Mouse (Mus musculus) lung, postnatal 0 days (tissue): ENCODE results near the gene 1700018B08Rik.

Source experiments
- CTCF ChIP-seq: IDR thresholded peaks from 2 replicates; pipeline ENCODE4 v1.5.1; 2016; ENCODE audit warnings: antibody characterized with exemption, mild to moderate bottlenecking
- EP300 ChIP-seq: IDR thresholded peaks from 2 replicates; pipeline ENCODE4 v1.6.1; 2016; ENCODE audit warnings: antibody characterized with exemption, mild to moderate bottlenecking, control low read depth

DNA sequence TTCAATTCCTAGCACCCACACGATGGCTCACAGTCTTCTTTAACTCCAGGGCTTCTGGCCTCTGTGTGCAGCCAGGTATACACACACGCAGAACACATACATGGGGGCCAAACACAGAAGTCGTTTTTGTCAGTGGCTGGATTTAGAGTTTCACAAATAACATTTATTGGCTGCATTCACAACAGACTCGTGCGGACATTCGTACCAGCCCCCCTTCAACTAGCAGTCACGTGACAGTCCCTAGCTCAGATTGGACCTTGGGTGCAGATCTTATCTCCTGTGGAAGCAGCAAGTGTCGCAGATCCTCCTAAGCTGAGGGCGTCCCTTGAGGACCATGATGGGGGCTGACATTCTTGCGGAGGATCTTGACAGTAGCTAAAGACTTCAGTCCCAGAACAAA lies 13.5 kb downstream of the 1700018B08Rik start:
- no peak for TF ChIP-seq CTCF
- TF ChIP-seq EP300 = no peak
